Comparison of ENCODE assay signal across 38 mouse cellular contexts in genomic region chr4:137597098-137597630, GRCm38 (mm10). TPM values are rescaled to one million over a fixed set of nuclear protein-coding genes. Genes with fewer than 3 reads are reported as not detected.
DNase-seq lines count a peak whose midpoint lies in the region; ATAC-seq lines count a peak whose summit lies in the region.
"Had no signal": no experiment of that assay in that cellular context is flagged by ENCODE, and none has a peak within 500 bp of the region (broad histone marks: within the 10 kb centered on the region; RNA-seq: fewer than 3 reads in every experiment).

No protein-coding gene starts in this region.

- no peaks in the 10 kb centered on the region for H3K27me3 ChIP-seq in heart, embryonic 12.5 days (replicated peaks)
- H3K27me3 ChIP-seq in midbrain, embryonic 15.5 days (replicated peaks): no peaks in the 10 kb centered on the region
- H3K27me3 ChIP-seq in midbrain, embryonic 11.5 days (ENCODE audit: control insufficient read depth, insufficient read depth, low read length): no peaks in the 10 kb centered on the region
- H3K27me3 ChIP-seq: embryonic facial prominence, embryonic 15.5 days; forebrain, embryonic 12.5 days; hindbrain, embryonic 13.5 days; lung, embryonic 15.5 days had no signal

- no peak for ATAC-seq in heart, embryonic 12.5 days (ENCODE audit: insufficient number of reproducible peaks, low FRiP score)
- ATAC-seq in midbrain, embryonic 15.5 days (replicated peaks): no peak
- ATAC-seq in midbrain, embryonic 11.5 days (ENCODE audit: low FRiP score): no peak
- ATAC-seq: intestine, postnatal 0 days; midbrain, embryonic 16.5 days had no signal

- H3K4me3 ChIP-seq in heart, embryonic 12.5 days: no peak overlapping the region
- no peak overlapping the region for H3K4me3 ChIP-seq in midbrain, embryonic 15.5 days
- no peak overlapping the region for H3K4me3 ChIP-seq in midbrain, embryonic 11.5 days (ENCODE audit: low read depth, low read length)
- H3K4me3 ChIP-seq: embryonic facial prominence, embryonic 10.5 days; embryonic facial prominence, embryonic 15.5 days; forebrain, embryonic 12.5 days; heart, embryonic 10.5 days; hindbrain, embryonic 13.5 days; lung, embryonic 15.5 days had no signal

- H3K36me3 ChIP-seq in heart, embryonic 12.5 days: 0 out of 2 replicates have a peak, but pooled peaks cover 3% of the 10 kb centered on the region
- H3K36me3 ChIP-seq in midbrain, embryonic 15.5 days (replicated peaks): no peaks in the 10 kb centered on the region
- no peaks in the 10 kb centered on the region for H3K36me3 ChIP-seq in midbrain, embryonic 11.5 days (ENCODE audit: control insufficient read depth, insufficient read depth, low read length)
- H3K36me3 ChIP-seq: embryonic facial prominence, embryonic 15.5 days; forebrain, embryonic 12.5 days; hindbrain, embryonic 13.5 days; lung, embryonic 15.5 days had no signal

- WGBS in heart, embryonic 12.5 days: 95% methylated on average over 4 of the region's 4 CpGs
- 94% methylated on average over 4 of the region's 4 CpGs for WGBS in midbrain, embryonic 15.5 days
- 95% methylated on average over 4 of the region's 4 CpGs for WGBS in midbrain, embryonic 11.5 days

- no peaks in the 10 kb centered on the region for H3K9me3 ChIP-seq in heart, embryonic 12.5 days (replicated peaks)
- no peaks in the 10 kb centered on the region for H3K9me3 ChIP-seq in midbrain, embryonic 15.5 days
- H3K9me3 ChIP-seq in midbrain, embryonic 11.5 days (ENCODE audit: control insufficient read depth, low read length): no peaks in the 10 kb centered on the region
- H3K9me3 ChIP-seq: embryonic facial prominence, embryonic 10.5 days; embryonic facial prominence, embryonic 15.5 days; forebrain, embryonic 12.5 days; heart, embryonic 10.5 days; hindbrain, embryonic 13.5 days; lung, embryonic 15.5 days had no signal

- DNase-seq in heart, adult 8-10 months (ENCODE audit: low spot score): no peak
- no peak for DNase-seq in midbrain, embryonic 11.5 days (ENCODE audit: low spot score, missing footprints)
- DNase-seq in WW6 (ENCODE audit: low read depth, low spot score): peak; percentile 24
- no peak for DNase-seq in urinary bladder, postnatal 25 days (ENCODE audit: low spot score)
- no peak for DNase-seq in adrenal gland, postnatal 36 days
- DNase-seq: adrenal gland, postnatal 25 days; cerebellum, adult 8-10 months; cerebellum, postnatal 25 days; gastrocnemius, postnatal 14 days; heart, postnatal 36 days; kidney, adult 9 months; kidney, postnatal 10 days; layer of hippocampus, adult 9-11 months; lung, postnatal 4 days; right cerebral cortex, postnatal 25 days; spleen, adult 18-20 months; thymus, adult 2 months; thymus, postnatal 36 days had no signal

- H3K4me2 ChIP-seq in heart, embryonic 12.5 days: no peak overlapping the region
- no peak overlapping the region for H3K4me2 ChIP-seq in midbrain, embryonic 15.5 days
- H3K4me2 ChIP-seq in midbrain, embryonic 11.5 days: no peak overlapping the region
- H3K4me2 ChIP-seq: embryonic facial prominence, embryonic 15.5 days; lung, embryonic 15.5 days had no signal

- H3K4me1 ChIP-seq in heart, embryonic 12.5 days (replicated peaks): peaks cover 62% of the 10 kb centered on the region
- H3K4me1 ChIP-seq in midbrain, embryonic 15.5 days: peaks cover 37% of the 10 kb centered on the region
- H3K4me1 ChIP-seq in midbrain, embryonic 11.5 days (ENCODE audit: control insufficient read depth, insufficient read depth, low read length): peaks cover 14% of the 10 kb centered on the region

- peak overlapping the region; percentile 45; the same call in 1 of the 2 replicates for H3K9ac ChIP-seq in heart, embryonic 12.5 days
- H3K9ac ChIP-seq in midbrain, embryonic 15.5 days: 0 out of 2 replicates have a peak overlapping the region, but pooled peaks have one; percentile 8
- H3K9ac ChIP-seq in midbrain, embryonic 11.5 days (ENCODE audit: low read length): no peak overlapping the region
- H3K9ac ChIP-seq: embryonic facial prominence, embryonic 15.5 days; forebrain, embryonic 12.5 days; hindbrain, embryonic 13.5 days; lung, embryonic 15.5 days had no signal

- H3K27ac ChIP-seq in heart, embryonic 12.5 days (ENCODE audit: poor library complexity, severe bottlenecking): no peak overlapping the region
- no peak overlapping the region for H3K27ac ChIP-seq in midbrain, embryonic 15.5 days
- no peak overlapping the region for H3K27ac ChIP-seq in midbrain, embryonic 11.5 days (ENCODE audit: low read depth, low read length)
- H3K27ac ChIP-seq: embryonic facial prominence, embryonic 10.5 days; embryonic facial prominence, embryonic 15.5 days; forebrain, embryonic 12.5 days; heart, embryonic 10.5 days; hindbrain, embryonic 13.5 days; lung, embryonic 15.5 days had no signal

RNA-seq across cellular contexts. Expression of gene Usp48, which starts 3.6 kb away (rescaled TPM):
- 44.2 and 45.8 TPM in 2 replicates for polyA plus RNA-seq in heart, embryonic 12.5 days (2016; fragmentation: Nextera tagmentation; extraction: Ambion mirVana)
- 10 to 100 TPM; 29.2 to 39.0 (median 33.6) TPM for total RNA-seq in heart, adult 8-10 months (2022)
- 67.0 and 70.6 TPM in 2 replicates for polyA plus RNA-seq in midbrain, embryonic 15.5 days (2015; fragmentation: Nextera tagmentation; extraction: Ambion mirVana)
- 72.5 and 77.2 TPM in 2 replicates for polyA plus RNA-seq in midbrain, embryonic 11.5 days (2014; fragmentation: Nextera tagmentation; extraction: Ambion mirVana)
- 100 to 1,000 TPM; 100 to 116 TPM for total RNA-seq in adrenal gland, postnatal 36 days (2021)

RNA-seq across cellular contexts. Expression of gene Ldlrad2, which starts 22.8 kb away (rescaled TPM):
- not detected in 2 replicates for polyA plus RNA-seq in heart, embryonic 12.5 days (2016; fragmentation: Nextera tagmentation; extraction: Ambion mirVana)
- total RNA-seq in heart, adult 8-10 months (2022): not detected
- 0.47 TPM in 1 of 2 replicates, not detected in the other for polyA plus RNA-seq in midbrain, embryonic 15.5 days (2015; fragmentation: Nextera tagmentation; extraction: Ambion mirVana)
- not detected in 2 replicates for polyA plus RNA-seq in midbrain, embryonic 11.5 days (2014; fragmentation: Nextera tagmentation; extraction: Ambion mirVana)
- not detected for total RNA-seq in adrenal gland, postnatal 36 days (2021)
- total RNA-seq: adrenal gland, postnatal 25 days; gastrocnemius, postnatal 14 days; granulocyte monocyte progenitor cell, adult 5-6 weeks; heart, postnatal 36 days; left cerebral cortex, adult 18-20 months; left cerebral cortex, postnatal 14 days; liver, adult 2 months; neutrophil, adult 5-6 weeks had no signal
- polyA plus RNA-seq: brain, embryonic 14.5 days; embryonic facial prominence, embryonic 10.5 days; forebrain, embryonic 12.5 days; heart, embryonic 10.5 days; heart, embryonic 16.5 days; intestine, postnatal 0 days; limb, embryonic 11.5 days; liver, adult 2 months; midbrain, embryonic 16.5 days; neural tube, embryonic 11.5 days; stomach, embryonic 16.5 days; thymus, adult 2 months had no signal
